Mouse (Mus musculus): ENCODE results near the gene Slc39a13. TPM values are rescaled to one million over a fixed set of nuclear protein-coding genes. Genes with fewer than 3 reads are reported as not detected.
A peak's percentile ranks its signal among the peaks of the same experiment; 100 is the strongest.
"Not testable (repeated sequence)": the region's sequence is repeated elsewhere in the genome, so short reads cannot be mapped to it uniquely, and the experiment has no call there.

Gene Slc39a13
- total RNA-seq, 2 experiments from 2014 or later, result 25.7 to 27.6 TPM

DNA sequence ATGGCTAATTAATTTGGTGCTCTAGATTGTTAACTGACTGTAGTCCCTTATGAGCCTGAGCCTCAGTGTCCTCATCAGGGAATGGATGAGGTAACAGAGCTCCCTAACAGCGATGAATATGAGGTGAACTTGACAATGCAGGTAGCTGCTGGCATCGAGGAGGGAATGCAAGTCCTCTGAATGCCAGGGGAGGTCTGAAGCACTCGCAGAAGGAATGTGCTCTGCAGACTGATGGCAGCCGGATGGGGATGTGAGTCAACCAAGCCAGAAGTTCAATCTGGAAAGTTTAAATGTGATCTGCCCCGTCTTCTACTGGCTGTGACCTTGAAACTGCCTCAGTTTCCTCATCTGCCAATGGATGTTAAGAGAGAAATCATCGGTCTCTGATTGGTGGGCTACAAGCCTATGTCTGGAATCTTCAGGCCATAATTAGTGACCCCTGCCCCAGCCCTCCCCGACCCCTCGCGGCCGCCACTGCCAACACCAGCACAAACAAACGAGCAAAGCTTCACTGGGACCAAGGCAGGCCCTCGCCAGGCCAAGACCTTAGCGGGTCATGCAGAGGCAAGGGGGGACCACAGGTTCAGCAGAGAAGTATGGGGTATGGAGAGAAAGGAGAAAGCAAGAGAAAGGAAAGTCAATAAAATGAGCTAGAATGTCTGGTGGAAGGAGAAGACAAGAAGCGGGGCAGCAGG is 764 bp downstream of the Slc39a13 start:
- no peak for DNase-seq (ENCODE audit: extremely low spot score in 1 of 2, low spot score in 2 of 2)
- intact Hi-C loops (cut with DNase I), result no loop called here

DNA sequence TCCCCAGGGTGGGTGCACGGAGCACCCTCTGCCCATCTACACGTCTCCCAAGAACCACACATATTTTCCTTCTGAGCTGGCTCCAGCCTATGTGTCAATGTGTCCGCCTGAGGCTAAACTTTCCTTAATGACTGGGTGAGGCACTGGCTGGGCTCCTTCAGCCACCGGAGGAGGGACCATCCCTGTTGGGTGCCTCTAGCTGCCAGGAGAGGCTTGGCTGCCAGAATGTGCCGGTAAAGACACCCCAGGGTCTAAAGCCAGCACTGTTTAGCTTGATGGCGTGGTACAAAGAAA is 1.4 kb downstream of the Slc39a13 start:
- no peak for DNase-seq (ENCODE audit: extremely low spot score in 1 of 2, low spot score in 2 of 2)
- intact Hi-C loops (cut with DNase I), result no loop called here

DNA sequence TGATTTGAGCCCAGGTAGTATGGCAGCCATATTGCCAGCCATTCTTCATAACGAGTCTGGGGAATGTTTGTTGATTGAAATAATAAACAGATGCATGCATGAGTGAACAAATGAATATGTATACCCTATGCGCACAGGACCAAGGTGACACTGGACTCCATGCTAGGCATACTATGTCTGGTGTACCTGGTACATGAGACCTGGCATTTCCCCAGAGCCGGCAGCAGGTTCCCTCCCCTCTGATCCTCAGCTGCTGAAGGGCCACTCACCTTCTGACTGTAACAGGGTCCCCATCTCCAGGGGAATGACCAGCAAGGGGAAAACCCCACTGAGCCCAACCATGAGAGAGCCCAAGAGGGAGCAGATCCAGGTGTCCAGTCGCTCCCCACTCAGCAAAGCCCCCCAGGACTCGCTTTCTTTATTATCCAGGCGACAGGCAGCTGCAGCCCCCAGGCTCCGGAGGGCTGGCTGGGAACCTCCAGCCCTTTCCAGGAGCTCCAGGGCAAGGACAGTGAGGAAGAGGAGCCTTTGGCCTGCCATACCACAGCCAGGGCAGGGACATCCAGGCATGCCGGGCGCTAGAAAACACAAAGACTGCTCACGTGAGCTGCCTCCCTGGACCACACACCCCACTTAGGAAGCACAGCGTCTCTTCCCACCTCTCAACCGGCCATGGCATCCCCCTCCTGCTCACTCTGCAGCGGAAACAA is 1.9 kb downstream of the Slc39a13 start:
- DNase-seq (ENCODE audit: extremely low spot score in 1 of 2, low spot score in 2 of 2), result no peak
- intact Hi-C loops (cut with DNase I), result no loop called here

DNA sequence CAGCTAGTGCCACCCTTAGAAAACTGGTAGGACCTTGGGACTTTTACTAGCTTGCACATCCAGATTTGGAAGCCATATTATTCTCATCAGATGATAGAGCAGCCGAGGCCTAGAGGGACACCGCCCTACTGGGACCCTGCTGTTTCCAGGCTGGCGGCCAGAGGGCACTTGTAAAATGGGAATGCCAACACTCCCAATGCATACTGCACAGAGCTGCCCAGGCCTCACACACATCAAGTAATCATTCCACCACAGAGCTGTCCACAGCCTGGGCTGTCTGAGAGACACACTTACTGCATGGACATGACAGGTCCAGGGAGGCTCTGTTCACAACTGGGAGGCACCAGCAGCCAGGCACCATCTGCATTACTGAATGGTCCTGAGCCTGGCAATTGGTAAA is 3.8 kb downstream of the Slc39a13 start:
- intact Hi-C loops (cut with DNase I), result no loop called here
- no peak for DNase-seq (ENCODE audit: extremely low spot score in 1 of 2, low spot score in 2 of 2)

DNA sequence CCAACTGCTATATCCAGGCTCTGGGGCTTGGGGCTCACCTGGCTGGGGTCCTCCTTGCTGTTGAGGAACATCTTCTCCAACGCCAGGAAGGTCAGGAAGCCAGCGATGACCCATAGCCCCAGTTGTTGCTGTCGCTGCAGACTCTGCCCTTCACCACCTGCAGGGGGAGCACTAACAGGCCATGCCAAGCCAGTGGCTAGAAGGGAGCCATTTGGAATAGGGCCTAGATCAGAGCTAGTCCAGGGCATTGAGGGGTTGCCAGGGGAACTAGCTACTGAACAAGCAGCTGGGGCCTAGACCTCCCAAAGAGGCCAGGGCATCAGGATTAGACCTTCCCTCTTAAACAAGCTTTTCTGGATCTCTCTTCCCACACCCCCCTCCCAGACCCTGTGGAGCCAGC is 4.7 kb downstream of the Slc39a13 start:
- intact Hi-C loops (cut with DNase I), result no loop called here
- peak; percentile 61 to 75 for DNase-seq (ENCODE audit: extremely low spot score in 1 of 2, low spot score in 2 of 2)

DNA sequence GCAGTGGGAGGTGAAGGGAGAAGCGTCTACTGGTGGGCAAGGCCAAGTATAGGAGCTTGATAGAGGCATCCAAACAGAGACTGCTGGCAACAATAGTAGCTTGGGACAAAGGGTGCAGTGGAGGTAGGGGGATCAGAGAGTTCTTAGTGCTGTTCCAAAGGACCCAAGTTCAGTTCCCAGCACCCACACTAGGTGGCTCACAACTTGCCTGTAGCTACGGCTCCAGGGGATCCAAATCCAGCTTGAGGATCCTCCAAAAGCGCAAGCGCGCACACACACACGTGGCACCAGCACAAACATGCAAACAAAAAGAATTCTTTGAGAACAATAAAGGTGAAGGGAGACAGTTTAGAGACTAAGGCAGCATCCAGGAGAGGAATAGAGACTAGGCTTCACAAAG is 6.0 kb downstream of the Slc39a13 start:
- DNase-seq (ENCODE audit: extremely low spot score in 1 of 2, low spot score in 2 of 2), result no peak

DNA sequence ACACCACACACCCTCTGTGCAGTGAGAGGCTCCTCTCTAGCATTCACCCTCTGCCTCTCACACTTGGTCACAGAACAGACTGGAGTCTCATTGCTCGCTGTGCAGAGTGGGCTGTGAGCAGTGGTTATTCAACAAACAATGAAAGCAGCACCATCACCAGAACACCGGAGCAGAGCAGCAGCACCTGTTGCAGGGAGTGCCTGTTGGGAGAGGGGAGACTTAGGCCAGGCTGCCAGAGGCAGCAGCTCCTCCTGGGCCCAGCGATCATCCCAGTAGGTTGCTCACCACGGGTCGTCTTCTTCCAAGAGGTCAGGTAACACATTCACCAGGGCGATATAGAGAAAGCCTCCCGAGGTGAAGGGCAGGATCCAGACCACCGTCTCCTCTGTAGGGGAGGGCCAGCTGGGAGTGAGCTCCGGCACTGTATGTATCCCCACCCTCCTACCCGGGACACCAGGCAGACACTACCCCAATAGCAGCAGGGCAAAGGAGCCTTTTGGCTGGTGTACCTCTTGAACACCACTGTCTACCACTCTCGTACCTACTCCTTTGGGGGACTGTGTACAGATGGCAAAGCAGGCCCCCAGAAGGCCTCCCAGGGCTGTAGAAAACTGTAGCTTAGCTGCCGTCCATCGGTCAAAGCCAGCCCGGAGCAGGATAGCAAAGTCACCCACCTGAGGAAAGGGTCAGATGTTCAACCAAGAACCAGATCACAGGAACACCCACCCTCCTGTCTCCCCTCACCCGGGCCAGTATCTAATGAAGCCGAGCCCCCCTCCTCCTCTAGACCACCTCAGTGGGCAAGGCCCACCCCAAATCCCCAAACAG is 7.2 kb downstream of the Slc39a13 start:
- intact Hi-C loops (cut with DNase I), result loop anchor here (5.0 kb wide), 1 partner anchor 196 kb away; no protein-coding TSS in a partner anchor
- no peak for DNase-seq (ENCODE audit: extremely low spot score in 1 of 2, low spot score in 2 of 2)

More for the DNA sequence above, 6.0 kb downstream of the Slc39a13 start:
- intact Hi-C loops (cut with DNase I), result loop anchor here (5.0 kb wide), 1 partner anchor 197 kb away; no protein-coding TSS in a partner anchor

DNA sequence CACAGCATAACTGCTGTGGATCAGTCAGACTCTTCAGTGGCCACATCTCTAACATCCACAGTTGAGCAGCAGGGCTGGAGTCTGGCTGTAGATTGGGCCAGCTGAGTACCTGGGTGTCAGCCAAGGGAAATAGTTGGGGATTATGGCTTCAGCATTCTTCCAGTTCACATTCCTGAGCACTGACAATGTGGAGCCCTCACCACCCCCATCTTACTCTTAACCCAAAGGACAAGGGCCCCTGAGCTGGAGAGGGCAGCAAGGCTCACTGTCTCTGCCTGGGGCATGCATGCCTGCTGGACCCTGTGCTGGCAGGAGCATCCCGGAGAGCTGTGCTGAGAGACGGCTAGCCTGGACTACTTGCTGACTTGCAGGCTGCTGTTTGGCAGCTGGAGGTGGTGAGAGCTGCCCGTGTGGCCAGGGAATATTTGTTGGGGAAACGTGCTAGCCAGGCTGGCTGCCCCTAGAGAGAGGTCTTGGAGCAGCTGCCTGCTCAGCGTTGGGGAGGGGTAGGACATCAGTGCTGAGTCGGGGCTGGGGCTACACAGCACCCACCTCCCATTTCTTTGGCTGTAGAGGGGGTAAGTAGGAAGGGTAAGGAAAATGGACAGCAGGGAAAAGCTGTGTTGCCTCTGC is 8.3 kb downstream of the Slc39a13 start:
- intact Hi-C loops (cut with DNase I), result loop anchor here (5.0 kb wide), 1 partner anchor 195 kb away; no protein-coding TSS in a partner anchor
- no peak for DNase-seq (ENCODE audit: extremely low spot score in 1 of 2, low spot score in 2 of 2)

DNA sequence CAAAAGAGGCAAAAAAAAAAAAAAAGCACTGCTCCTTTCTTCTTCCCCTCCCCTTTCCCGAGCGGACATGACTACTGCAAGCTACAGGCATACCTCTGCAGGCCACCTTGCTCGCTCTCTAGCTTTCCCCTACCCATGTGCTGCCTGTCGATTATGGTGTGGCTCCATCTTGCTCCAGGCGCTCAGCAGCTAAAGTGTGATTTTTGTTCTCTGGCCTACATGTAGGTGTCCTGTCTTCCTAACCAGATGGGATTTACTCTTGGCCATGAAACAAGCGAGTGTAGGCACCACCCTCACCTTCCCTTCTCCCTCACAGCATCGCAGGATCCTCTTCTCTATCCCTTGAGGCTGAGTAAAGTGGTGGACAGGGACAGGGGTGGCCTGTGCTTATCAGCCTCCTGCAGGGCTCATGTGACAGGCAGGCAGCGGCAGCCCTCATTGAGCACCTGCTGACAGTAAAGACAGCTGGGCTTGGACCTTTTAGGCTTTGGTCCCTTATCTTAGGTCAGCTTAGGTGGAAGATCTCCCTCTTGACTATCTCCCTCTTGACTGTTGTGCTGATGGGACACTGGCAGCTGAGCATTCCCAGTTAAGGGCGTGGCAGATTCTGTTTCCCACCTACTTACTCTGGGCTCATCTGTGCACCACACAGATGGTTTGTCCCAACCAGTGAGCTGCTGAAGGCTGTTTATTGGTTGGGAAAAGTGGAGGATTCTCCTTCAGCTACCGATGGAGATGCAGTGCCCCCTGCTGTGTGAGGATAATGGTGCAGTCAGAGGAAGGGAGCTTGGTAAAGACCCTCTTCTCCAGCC is 9.5 kb downstream of the Slc39a13 start:
- peak; percentile 62 to 75 for DNase-seq (ENCODE audit: extremely low spot score in 1 of 2, low spot score in 2 of 2)
- intact Hi-C loops (cut with DNase I), result loop anchor here (5.0 kb wide), 1 partner anchor 193 kb away; no protein-coding TSS in a partner anchor

DNA sequence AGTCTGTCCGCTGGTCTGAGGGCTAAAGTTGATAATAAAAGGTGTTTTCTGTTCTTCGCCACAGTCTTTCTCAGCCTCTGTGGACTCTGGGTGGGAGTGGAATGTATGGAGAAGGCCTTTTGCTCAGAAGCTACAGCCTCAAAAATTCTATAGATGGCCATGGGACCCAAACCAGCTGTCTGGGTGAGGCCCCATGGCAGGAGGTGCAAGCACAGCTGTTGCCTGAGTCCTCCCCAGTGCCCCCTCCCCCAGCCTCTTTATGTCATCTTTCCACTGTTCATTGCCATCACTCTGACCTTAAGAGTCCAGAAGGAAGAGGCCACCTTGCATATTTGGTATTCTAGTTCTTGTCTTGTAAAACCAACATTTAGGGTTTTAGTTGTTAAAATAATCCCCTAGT is 10.8 kb downstream of the Slc39a13 start:
- intact Hi-C loops (cut with DNase I), result no loop called here
- DNase-seq (ENCODE audit: extremely low spot score in 1 of 2, low spot score in 2 of 2), result no peak

DNA sequence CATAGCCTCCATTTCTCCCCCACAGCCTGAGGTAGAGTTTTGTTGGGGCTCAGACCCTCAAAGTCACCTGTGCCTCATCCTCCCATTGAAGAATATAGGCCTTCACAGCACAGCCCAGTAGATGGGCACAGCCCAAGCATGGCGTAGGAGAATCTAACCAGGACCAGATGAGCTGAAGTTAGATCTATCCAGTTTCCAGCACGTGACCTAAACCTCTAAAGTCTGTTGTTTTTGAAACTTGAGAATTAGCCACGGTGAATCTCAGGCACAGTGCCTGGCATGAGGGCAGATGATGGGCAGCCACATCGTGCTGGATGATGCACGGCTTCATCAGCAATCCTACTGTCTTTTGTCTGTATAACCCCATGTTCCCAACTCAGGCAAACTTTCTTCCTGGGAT is 11.8 kb downstream of the Slc39a13 start:
- intact Hi-C loops (cut with DNase I), result no loop called here
- DNase-seq (ENCODE audit: extremely low spot score in 1 of 2, low spot score in 2 of 2), result no peak

DNA sequence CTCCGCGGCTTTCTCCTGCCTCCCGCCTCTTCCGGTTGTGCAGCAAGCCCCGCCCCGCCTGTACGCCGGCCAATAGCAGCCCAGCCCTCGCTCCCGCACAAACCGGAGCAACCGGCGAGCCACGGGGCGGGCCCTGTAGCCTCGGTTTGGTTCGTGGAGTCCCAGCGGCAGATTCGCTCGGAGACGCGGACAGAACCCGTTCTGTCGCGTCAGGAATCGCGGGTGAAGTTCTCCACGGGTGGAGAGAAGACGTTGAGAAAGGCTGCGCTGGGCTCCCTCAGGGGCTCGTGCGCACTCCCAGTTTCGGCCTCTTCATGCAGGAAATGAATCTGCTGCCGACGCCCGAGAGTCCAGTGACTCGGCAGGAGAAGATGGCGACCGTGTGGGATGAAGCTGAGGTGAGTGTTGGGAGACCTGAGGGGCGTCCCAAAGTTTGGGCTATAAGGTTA is 16.3 kb downstream of the Slc39a13 start, which contains the start of gene Psmc3:
Psmc3 (plus strand) TSS at position 76 of the 449 bp plus-strand sequence.
- intact Hi-C loops (cut with DNase I), result loop anchor here (5.0 kb wide), 1 partner anchor 152 kb away; the partner anchor contains the start of genes Kbtbd4 and Ndufs3
- peak; percentile 93 to 99 for DNase-seq (ENCODE audit: extremely low spot score in 1 of 2, low spot score in 2 of 2)

DNA sequence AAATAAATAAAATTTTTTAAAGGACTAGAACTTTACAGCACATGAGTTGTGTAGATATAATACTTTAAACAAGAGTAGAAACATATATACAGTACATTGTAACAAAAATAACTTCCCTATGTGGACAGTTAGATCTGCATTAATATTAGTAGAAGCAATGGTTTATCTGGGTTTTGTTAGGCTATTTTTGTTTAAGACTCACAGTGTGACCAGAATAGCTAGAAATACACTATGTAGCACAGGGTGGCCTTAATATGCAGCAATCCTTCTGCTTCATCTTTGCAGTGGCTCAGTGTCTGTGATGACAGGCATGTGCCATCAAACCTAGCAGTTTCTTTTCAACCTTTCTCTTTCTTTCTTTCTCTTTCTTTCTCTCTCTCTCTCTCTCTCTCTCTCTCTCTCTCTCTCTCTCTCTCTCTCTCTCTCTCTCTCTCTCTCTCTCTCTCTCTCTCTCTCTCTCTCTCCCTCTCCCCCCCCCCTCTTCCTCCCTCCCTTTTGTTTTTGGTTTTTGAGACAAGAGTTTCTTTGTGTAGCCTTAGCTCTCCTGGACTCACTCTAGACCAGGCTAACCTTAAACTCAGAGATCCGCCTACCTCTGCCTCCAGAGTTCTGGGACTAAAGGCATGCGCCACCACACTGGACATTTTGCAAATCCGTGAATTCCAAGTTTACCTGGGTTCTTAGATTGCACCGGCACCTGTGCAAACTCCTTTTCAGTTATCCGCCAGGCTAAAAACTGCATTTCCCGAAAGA is 16.9 kb downstream of the Slc39a13 start:
- intact Hi-C loops (cut with DNase I), result loop anchor here (5.0 kb wide), 1 partner anchor 151 kb away; the partner anchor contains the start of genes Kbtbd4 and Ndufs3

DNA sequence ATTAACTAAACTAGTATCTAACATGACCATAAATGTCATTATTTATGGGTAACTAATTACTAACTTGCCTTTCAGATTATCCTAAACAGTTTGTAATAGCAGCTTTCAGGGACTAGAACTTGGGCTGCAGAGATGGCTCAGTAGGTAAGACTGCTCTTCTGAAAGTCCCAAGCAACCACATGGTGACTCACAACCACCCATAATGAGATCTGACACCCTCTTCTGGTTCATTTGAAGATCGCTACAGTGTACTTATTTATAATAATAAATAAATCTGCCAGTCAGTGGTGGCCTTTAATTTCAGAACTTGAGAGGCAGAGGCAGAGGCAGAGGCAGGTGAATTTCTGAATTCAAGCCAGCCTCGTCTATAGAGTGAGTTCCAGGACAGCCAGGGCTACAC is 17.5 kb downstream of the Slc39a13 start:
- intact Hi-C loops (cut with DNase I), result loop anchor here (5.0 kb wide), 1 partner anchor 150 kb away; the partner anchor contains the start of genes Kbtbd4 and Ndufs3
- no peak for DNase-seq (ENCODE audit: extremely low spot score in 1 of 2, low spot score in 2 of 2)

More for the DNA sequence above, 16.9 kb downstream of the Slc39a13 start:
- DNase-seq (ENCODE audit: extremely low spot score in 1 of 2, low spot score in 2 of 2), result no peak

DNA sequence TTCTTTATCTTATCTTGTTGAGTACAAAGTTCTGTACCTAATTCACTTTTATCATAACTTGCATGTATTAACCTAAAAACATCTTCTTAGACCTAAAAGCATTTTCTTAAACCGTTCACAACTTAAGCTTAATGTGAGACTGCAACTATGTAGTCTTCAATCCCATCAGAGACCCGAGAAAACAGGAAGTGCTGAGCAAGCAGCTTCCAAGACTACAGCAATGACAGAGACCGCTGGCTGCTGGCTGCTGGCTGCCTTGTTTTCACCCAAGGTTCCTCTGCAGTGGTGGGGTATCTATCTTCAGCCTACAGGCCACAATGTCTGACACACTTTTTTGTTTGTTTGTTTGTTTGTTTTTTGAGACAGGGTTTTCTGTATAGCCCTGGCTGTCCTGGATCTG is 18.3 kb downstream of the Slc39a13 start:
- DNase-seq (ENCODE audit: extremely low spot score in 1 of 2, low spot score in 2 of 2), result no peak
- intact Hi-C loops (cut with DNase I), result loop anchor here (5.0 kb wide), 1 partner anchor 150 kb away; the partner anchor contains the start of genes Kbtbd4 and Ndufs3

DNA sequence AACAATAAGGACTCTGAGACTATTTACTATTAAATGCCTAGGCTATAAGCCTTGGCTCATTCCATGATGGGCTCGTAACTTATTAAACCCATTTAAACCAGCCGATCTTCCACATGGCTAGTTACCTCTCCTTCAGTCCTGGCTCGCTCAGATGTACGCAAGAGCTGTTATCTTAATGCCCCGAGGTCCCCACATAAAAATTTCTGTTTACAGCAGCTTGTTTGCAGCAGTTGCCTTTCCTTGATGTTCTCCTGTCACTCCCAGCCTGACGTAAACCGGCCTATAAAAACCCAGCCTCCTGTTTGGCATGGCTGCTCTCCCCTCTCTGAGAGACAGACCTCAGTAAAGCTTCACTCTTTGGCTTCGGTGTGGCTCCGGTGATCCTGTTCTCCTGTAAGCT is 22.9 kb downstream of the Slc39a13 start:
- intact Hi-C loops (cut with DNase I), result no loop called here
- DNase-seq (ENCODE audit: extremely low spot score in 1 of 2, low spot score in 2 of 2), result no peak

DNA sequence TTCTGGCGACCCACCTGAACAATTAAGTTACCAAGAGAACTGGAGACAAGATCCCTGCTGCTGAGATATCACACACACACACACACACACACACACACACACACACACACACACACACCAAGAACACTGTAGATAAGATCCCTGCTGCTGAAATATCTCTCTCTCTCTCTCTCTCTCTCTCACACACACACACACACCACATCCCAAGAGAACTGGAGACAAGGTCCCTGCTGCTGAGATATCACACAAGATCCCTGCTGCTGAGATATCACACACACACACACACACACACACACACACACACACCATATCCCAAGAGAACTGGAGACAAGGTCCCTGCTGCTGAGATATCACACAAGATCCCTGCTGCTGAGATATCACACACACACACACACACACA is 24.4 kb downstream of the Slc39a13 start:
- not testable (repeated sequence) for DNase-seq (ENCODE audit: extremely low spot score in 1 of 2, low spot score in 2 of 2)

More for the DNA sequence above, 24.4 kb downstream of the Slc39a13 start:
- intact Hi-C loops (cut with DNase I), result not testable (repeated sequence)
